Mouse (Mus musculus) limb, embryonic 12.5 days (tissue): ENCODE data around the gene Srd5a3. TPM values are rescaled to one million over a fixed set of nuclear protein-coding genes. Genes with fewer than 3 reads are reported as not detected.
"Not testable (repeated sequence)": the region's sequence is repeated elsewhere in the genome, so short reads cannot be mapped to it uniquely, and the experiment has no call there.

Experiments used
- ATAC-seq: fragments of 200-750 bp; cut with Nextera tagmentation; 2 replicates; pipeline ENCODE4 v1.8.0; 2017; ENCODE audit warnings: low read depth, moderate TSS enrichment; ENCODE audit not compliant: insufficient number of reproducible peaks, insufficient read depth, low FRiP score, low TSS enrichment
- H3K27ac ChIP-seq: fragments of 300-500 bp; sonication (generic); 2 replicates; pipeline ENCODE4 v1.5.1; 2016; ENCODE audit warnings: mild to moderate bottlenecking, moderate library complexity
- H3K27me3 ChIP-seq: fragments of 300-500 bp; sonication (generic); 2 replicates; pipeline ENCODE4 v1.6.1; 2016; ENCODE audit warnings: mild to moderate bottlenecking, moderate library complexity
- H3K36me3 ChIP-seq: fragments of 300-500 bp; sonication (generic); 2 replicates; pipeline ENCODE4 v1.6.1; 2016; ENCODE audit warnings: mild to moderate bottlenecking, moderate library complexity
- H3K4me1 ChIP-seq: fragments of 300-500 bp; sonication (generic); replicated peaks from 2 replicates; pipeline ENCODE4 v1.6.1; 2016
- H3K4me2 ChIP-seq: fragments of 300-500 bp; sonication (generic); 2 replicates; pipeline ENCODE4 v1.6.1; 2016; ENCODE audit warnings: mild to moderate bottlenecking, moderate library complexity
- H3K4me3 ChIP-seq: fragments of 300-500 bp; sonication (generic); replicated peaks from 2 replicates; pipeline ENCODE4 v1.5.1; 2016; ENCODE audit warnings: mild to moderate bottlenecking
- H3K9ac ChIP-seq: fragments of 300-500 bp; sonication (generic); replicated peaks from 2 replicates; pipeline ENCODE4 v1.6.1; 2016; ENCODE audit warnings: mild to moderate bottlenecking, moderate library complexity
- H3K9me3 ChIP-seq: fragments of 300-500 bp; sonication (generic); 2 replicates; pipeline ENCODE4 v1.6.1; 2016; ENCODE audit warnings: mild to moderate bottlenecking, moderate library complexity
- WGBS: fragments of 180-500 bp; shearing (Covaris S2); methylation state at CpG from one replicate; pipeline ENCODE4 v1.1.7; 2016; 5-methylcytosine and 5-hydroxymethylcytosine counted together
- polyA plus RNA-seq: library from polyadenylated mRNA; unstranded; fragments of >200 nt; fragmentation: Nextera tagmentation; extraction: Ambion mirVana; gene quantifications from 2 replicates; pipeline ENCODE4 v1.2.1, GENCODE M21; 2016

The Srd5a3 gene
- 28.3 and 31.6 TPM in 2 replicates for polyA plus RNA-seq

DNA sequence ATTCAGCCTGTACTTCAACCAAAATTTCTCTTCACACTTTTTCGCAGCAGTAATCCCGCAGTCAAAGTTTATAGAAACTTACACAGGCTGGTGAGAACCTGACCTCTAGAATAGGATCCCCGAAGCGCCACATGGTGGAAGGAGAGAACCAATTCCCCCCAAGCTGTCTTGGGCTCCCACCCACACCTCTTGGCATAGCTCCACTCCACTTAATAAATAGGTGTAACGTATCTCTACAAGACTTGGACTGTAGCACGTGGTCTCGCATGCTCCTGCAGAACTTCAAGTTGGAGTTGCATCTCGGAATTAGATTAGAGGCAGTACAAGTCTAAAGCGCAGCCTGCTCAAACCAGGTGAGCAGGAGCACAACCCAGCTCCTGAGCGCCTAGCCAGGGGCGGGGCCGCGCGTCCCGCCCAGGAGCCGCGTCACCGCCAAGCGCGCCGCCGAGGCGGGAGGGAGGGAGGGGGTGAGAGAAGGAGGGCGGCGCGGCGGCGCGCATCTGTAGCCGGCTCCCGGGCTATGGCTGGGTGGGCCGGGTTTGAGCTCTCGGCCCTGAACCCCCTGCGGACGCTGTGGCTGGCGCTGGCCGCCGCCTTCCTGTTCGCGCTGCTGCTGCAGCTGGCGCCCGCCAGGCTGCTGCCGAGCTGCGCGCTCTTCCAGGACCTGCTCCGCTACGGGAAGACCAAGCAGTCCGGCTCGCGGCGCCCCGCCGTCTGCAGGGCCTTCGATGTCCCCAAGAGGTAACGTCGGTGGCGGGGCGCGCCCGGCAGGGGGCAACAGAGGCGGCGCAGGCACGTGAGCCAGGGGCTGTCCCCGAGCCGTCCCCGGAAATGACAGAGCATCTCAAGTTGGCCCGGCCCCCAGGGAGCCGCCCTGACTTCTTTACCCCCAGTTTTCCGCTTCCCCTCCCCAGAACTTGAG, at the start of gene Srd5a3:
TSS of gene Srd5a3 (plus strand) at position 464 of the 922 bp plus-strand sequence.
- no peaks in the 10 kb centered on the region for H3K36me3 ChIP-seq
- H3K9me3 ChIP-seq = no peaks in the 10 kb centered on the region
- peak within 1 kb of the TSS; percentile 68 for H3K4me3 ChIP-seq
- under 1% methylated on average over 69 of the region's 69 CpGs for WGBS
- peak within 1 kb of the TSS; percentile 99 for H3K27ac ChIP-seq
- peak within 1 kb of the TSS; percentile 75 for H3K4me2 ChIP-seq
- ATAC-seq = peak; percentile 95
- H3K4me1 ChIP-seq = peaks cover 12% of the 10 kb centered on the region
- no peaks in the 10 kb centered on the region for H3K27me3 ChIP-seq
- peak within 1 kb of the TSS; percentile 84 for H3K9ac ChIP-seq

DNA sequence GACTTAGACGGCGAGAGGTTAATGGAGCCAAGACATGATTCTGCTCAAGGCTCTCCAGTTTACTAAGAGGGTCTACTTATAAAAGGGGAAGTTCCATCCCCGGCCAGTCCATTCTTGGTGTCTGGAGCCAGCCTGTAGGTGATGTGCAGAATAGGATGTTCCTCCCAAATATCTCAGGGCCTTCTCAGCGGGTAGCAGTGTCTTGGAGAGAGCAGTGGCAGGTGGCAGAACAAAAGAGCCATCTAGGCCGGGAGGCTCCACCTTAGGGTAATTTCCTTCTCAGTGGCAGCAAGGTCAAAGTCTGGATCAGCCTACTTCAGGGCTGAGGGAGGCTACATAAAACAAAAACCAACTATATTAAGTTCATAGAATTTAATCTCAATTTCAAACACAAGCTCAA, 36.3 kb upstream of the Srd5a3 start:
- not testable (repeated sequence) for H3K4me2 ChIP-seq, H3K4me3 ChIP-seq, H3K36me3 ChIP-seq, H3K27me3 ChIP-seq, H3K9ac ChIP-seq, ATAC-seq, H3K9me3 ChIP-seq, H3K27ac ChIP-seq, H3K4me1 ChIP-seq
- WGBS = 74% methylated on average over 5 of the region's 5 CpGs

DNA sequence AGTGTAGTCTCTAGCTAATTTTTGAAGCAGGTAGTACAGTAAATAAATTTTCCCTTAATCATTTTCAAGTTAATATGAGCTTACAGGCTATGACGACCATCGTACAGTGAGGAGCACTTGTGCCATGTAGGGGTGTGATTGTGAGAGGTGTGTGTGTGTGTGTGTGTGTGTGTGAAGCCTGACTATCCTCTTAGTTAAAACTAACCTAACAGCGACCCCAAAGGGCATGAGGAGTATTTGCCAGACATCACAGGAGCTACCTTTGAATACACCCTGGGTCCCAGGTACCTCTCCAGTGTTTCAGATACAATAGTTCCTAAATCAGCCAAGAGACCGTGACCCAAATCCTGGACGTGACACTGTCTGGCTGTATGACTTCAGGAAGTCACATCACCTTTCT, 32.8 kb upstream of the Srd5a3 start:
- Histone ChIP-seq H3K27me3 (no peaks in the 10 kb centered on the region), H3K4me2 (no peak overlapping the region), H3K9me3 (no peaks in the 10 kb centered on the region), H3K4me1 (no peaks in the 10 kb centered on the region), H3K27ac (no peak overlapping the region), H3K9ac (no peak overlapping the region), H3K36me3 (no peaks in the 10 kb centered on the region), H3K4me3 (no peak overlapping the region)
- 81% methylated on average over 5 of the region's 5 CpGs for WGBS
- ATAC-seq = no peak

DNA sequence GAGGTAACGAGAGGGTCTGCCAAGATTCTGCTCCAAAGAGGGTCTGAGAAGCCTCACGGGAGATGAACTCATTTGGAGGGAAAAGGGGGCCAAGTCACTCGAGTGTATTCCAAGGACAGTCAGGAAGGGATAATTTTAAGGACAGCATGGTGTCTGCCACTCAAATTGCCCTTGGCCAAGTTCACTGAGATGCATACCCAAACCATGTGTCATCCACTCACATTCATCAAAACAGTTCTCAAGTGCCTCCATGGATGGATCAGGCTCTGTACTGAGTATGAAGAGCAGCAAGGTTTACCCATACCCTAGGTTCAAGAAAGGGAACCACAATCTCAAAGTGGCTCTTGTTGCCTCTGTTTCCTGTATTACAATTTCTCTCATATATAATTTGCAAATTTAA, 31.6 kb upstream of the Srd5a3 start:
- Histone ChIP-seq H3K4me2 (no peak overlapping the region), H3K9ac (no peak overlapping the region), H3K27ac (no peak overlapping the region), H3K9me3 (no peaks in the 10 kb centered on the region), H3K4me3 (no peak overlapping the region), H3K4me1 (no peaks in the 10 kb centered on the region), H3K27me3 (no peaks in the 10 kb centered on the region), H3K36me3 (no peaks in the 10 kb centered on the region)
- 81% methylated on average over 3 of the region's 3 CpGs for WGBS
- ATAC-seq = no peak

DNA sequence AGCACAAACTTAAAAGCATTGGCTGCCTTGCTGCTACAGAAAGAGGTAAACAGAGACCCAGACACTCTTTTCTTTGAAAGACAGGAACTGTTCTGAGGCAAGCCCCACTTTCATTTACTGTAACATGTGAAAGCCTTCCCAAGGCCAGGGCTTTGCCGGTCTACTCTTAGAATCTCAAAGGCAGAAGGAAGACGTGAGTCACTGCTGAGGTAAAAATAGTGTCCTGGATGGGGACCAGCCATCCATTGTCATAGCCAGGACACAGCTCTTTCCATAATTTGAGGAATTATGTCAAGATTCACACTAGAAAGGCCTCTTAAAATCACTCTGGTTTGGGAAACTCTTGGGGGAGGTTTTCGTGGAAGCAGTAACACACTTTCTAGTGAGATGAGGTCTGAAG, 28.9 kb upstream of the Srd5a3 start:
- Histone ChIP-seq H3K9ac (no peak overlapping the region), H3K4me1 (no peaks in the 10 kb centered on the region), H3K27ac (no peak overlapping the region), H3K27me3 (no peaks in the 10 kb centered on the region), H3K9me3 (no peaks in the 10 kb centered on the region), H3K36me3 (no peaks in the 10 kb centered on the region), H3K4me2 (no peak overlapping the region), H3K4me3 (no peak overlapping the region)
- ATAC-seq = no peak
- 90% methylated on average over 3 of the region's 3 CpGs for WGBS

DNA sequence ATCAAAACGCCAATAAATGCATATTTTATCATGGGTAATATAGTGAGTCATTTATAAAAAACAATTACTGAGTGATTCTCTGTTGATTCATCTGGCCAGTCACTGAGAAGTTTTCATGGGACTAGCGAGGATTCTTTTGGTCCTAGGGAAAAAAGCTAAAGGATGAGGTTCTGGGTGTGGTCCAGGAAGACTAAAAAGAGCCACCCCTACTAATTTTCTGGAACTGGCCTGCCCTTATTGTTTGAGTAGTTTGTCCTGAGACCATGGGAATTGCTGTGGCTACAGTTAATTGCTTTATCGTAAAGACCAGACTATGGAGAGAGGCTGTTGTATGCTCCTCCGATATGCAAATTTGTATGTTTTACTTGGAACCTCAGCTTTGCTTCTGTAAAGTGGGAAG, 28.1 kb upstream of the Srd5a3 start:
- WGBS = 81% methylated on average over 4 of the region's 4 CpGs
- no peak for ATAC-seq
- no peaks in the 10 kb centered on the region for H3K36me3 ChIP-seq
- no peaks in the 10 kb centered on the region for H3K27me3 ChIP-seq
- H3K4me3 ChIP-seq = no peak overlapping the region
- no peaks in the 10 kb centered on the region for H3K4me1 ChIP-seq
- H3K9me3 ChIP-seq = no peaks in the 10 kb centered on the region
- H3K9ac ChIP-seq = no peak overlapping the region
- no peak overlapping the region for H3K4me2 ChIP-seq
- H3K27ac ChIP-seq = no peak overlapping the region

DNA sequence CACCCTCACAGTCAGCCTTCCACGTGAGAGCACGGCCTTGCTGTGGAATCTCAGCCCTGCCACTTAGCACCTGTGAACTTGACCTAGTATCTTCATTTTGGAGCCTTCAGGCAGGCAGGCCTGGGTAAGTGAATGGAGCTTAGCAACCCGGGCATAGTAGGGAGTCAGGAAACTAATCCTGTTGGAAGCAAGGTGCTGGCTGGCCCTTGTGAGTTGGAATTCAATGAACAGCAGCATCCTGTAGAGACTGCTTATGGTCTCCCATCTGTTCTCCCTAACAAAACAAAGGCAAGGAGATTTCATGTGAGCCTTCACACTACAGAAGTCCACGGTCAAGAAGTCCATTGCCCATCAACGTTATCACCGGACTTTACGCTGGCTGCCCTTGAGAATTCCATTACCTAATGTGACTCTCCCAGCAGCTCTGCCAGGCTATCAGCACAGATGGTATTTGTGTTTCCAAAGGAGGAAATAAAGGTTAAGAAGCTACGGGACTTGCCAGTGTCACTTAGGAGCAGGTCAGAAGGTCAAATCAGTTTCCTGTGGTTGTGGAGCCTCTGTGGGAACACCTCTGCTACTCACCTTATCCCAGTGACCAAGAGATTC, 24.5 kb upstream of the Srd5a3 start:
- H3K36me3 ChIP-seq = no peaks in the 10 kb centered on the region
- ATAC-seq = no peak
- no peaks in the 10 kb centered on the region for H3K27me3 ChIP-seq
- no peak overlapping the region for H3K9ac ChIP-seq
- 76% methylated on average over 8 of the region's 8 CpGs for WGBS
- H3K4me1 ChIP-seq = no peaks in the 10 kb centered on the region
- H3K27ac ChIP-seq = no peak overlapping the region
- no peaks in the 10 kb centered on the region for H3K9me3 ChIP-seq
- H3K4me3 ChIP-seq = no peak overlapping the region
- no peak overlapping the region for H3K4me2 ChIP-seq

DNA sequence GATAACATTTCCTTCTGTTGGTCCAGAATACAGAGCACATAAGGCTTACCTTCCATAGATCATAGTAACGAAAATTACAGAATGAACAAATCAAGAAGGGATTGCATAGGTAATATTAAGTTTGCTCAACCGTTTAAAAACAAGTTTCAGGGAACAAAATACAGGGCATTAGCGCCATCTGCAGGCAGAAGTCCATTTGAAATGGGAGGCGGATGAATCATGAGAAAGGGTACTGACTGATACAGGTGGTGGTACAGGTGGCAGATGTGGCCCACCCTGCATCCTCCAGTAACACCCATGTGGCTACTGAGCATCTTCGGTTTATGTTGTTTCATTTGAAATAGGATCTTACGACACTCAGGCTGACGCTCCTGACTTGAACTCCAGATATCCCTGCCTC, 21.6 kb upstream of the Srd5a3 start:
- WGBS = 29% methylated on average over 7 of the region's 7 CpGs
- Histone ChIP-seq H3K36me3 (no peaks in the 10 kb centered on the region), H3K27me3 (no peaks in the 10 kb centered on the region), H3K9me3 (peaks cover 3% of the 10 kb centered on the region; the same call in 1 of the 2 replicates), H3K4me2 (no peak overlapping the region), H3K4me3 (no peak overlapping the region), H3K9ac (no peak overlapping the region), H3K4me1 (no peaks in the 10 kb centered on the region), H3K27ac (no peak overlapping the region)
- ATAC-seq = no peak

DNA sequence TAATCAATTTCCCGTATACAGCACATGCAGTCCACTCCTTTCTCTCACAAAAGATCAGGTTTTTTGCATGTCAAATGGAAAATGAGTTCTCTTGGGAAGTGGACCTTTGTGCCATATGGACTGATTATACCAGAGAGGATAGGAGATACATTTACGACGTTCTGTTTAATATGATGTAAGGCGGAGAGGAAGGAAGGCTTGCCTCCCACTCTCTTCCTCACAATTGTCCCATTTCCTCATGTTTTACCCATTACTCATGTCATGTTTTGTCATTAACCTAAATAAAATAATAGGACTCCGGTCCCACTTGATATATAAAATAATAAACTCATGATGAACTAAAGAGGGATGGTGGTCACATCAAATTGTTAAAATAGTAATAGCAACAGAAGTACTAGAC, 19.4 kb upstream of the Srd5a3 start:
- no peaks in the 10 kb centered on the region for H3K27me3 ChIP-seq
- ATAC-seq = no peak
- H3K27ac ChIP-seq = no peak overlapping the region
- H3K4me2 ChIP-seq = no peak overlapping the region
- peaks cover 10% of the 10 kb centered on the region; the same call in 1 of the 2 replicates for H3K9me3 ChIP-seq
- no peak overlapping the region for H3K9ac ChIP-seq
- no peaks in the 10 kb centered on the region for H3K4me1 ChIP-seq
- H3K36me3 ChIP-seq = no peaks in the 10 kb centered on the region
- no peak overlapping the region for H3K4me3 ChIP-seq
- 91% methylated on average over 5 of the region's 5 CpGs for WGBS

DNA sequence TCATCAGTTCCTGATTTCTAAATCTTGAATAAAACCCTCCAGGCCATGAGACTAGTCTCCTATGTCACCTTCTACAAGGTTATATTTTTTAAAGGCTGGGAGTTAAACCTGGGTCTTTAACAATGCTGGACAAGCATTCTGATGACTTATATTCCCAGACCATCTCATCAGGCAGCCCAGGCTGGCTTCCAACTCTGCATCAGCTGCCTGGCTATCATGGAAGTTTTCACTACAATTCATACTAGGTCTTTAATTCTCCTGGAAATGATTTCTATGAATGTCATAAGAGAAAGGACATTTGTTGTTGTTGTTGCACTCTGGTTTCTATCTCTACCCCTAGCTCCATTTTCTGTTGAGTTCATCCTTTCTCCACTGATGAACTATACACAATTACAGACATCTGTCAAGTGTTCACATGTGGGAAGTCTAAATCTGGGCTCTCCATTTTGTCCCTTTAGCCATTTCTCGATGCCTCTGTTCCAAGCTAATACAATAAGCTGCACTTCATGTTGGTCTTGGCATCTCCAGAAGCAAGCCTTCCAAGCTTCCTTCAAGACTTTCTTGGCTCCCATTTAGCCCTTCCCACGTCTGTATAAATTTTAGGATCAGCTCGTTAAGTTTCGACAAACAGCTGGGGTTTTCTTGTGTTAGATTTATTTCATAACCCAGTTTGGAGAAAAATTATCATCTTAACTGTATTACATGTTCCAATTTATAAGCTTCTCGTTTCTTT, 12.3 kb upstream of the Srd5a3 start:
- no peaks in the 10 kb centered on the region for H3K27me3 ChIP-seq
- peaks cover 7% of the 10 kb centered on the region; the same call in 1 of the 2 replicates for H3K9me3 ChIP-seq
- H3K36me3 ChIP-seq = no peaks in the 10 kb centered on the region
- H3K9ac ChIP-seq = no peak overlapping the region
- H3K4me2 ChIP-seq = no peak overlapping the region
- ATAC-seq = no peak
- no peak overlapping the region for H3K4me3 ChIP-seq
- H3K4me1 ChIP-seq = no peaks in the 10 kb centered on the region
- WGBS = 81% methylated on average over 5 of the region's 5 CpGs
- H3K27ac ChIP-seq = no peak overlapping the region

DNA sequence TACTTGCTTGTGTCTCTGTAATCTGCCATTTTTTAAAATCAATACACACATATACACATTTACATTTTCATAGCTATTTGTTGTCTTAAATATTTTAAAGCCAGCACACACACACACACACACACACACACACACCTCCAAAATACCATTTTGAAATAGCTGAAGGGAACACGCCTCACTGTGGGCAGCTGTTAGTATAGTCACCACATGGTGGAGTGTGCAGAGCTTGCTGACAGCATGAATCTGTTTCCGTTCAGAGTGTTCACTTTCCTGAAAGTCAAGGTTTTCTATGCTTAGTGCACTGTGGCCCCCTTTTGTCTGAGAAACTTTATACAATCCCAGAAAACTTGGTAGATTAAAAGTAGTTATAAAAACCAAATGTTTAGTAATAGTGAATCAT, 9.8 kb upstream of the Srd5a3 start:
- no peak overlapping the region for H3K27ac ChIP-seq
- 43% methylated on average over 2 of the region's 2 CpGs for WGBS
- H3K4me1 ChIP-seq = no peaks in the 10 kb centered on the region
- H3K36me3 ChIP-seq = no peaks in the 10 kb centered on the region
- no peaks in the 10 kb centered on the region for H3K9me3 ChIP-seq
- H3K4me2 ChIP-seq = no peak overlapping the region
- H3K4me3 ChIP-seq = no peak overlapping the region
- no peaks in the 10 kb centered on the region for H3K27me3 ChIP-seq
- H3K9ac ChIP-seq = no peak overlapping the region
- ATAC-seq = no peak
